Mouse (Mus musculus): ENCODE results near the gene Pld4. TPM values are rescaled to one million over a fixed set of nuclear protein-coding genes. Genes with fewer than 3 reads are reported as not detected.

The Pld4 gene
- polyA plus RNA-seq, 1 experiment from 2014 or later = 7.8 TPM

- H3K9me3 ChIP-seq (replicated peaks; ENCODE audit: low read length) = no peaks in the 10 kb centered on the region
- WGBS = 65% methylated on average over 10 of the region's 10 CpGs
- ATAC-seq (replicated peaks; ENCODE audit: low FRiP score, low read depth) (no peak), DNase-seq (ENCODE audit: low spot score) (no peak)
- H3K4me1 ChIP-seq (replicated peaks; ENCODE audit: insufficient read depth, low read length) = no peaks in the 10 kb centered on the region
- H3K9ac ChIP-seq (ENCODE audit: low read depth, low read length) = no peak overlapping the region
- H3K4me3 ChIP-seq (replicated peaks; ENCODE audit: low read depth, low read length) = no peak overlapping the region
- no peak overlapping the region for H3K4me2 ChIP-seq (ENCODE audit: low read length)
- no peak for TF ChIP-seq CTCF (IDR thresholded peaks at IDR 0.05; ENCODE audit: low read depth)
- H3K27me3 ChIP-seq (ENCODE audit: insufficient read depth, low read length) = no peaks in the 10 kb centered on the region
- peaks cover 54% of the 10 kb centered on the region for H3K36me3 ChIP-seq (ENCODE audit: insufficient read depth, low read length)
- no peak overlapping the region for H3K27ac ChIP-seq
Measured at GRCm38 (mm10) chr12:112736636-112736925, 23.9 kb upstream of the Pld4 start.

GRCm38 (mm10) chr12:112737081-112737480 is 23.4 kb upstream of the Pld4 start:
- ATAC-seq (replicated peaks; ENCODE audit: low FRiP score, low read depth) (no peak), DNase-seq (ENCODE audit: low spot score) (no peak)
- Histone ChIP-seq H3K27me3 (ENCODE audit: insufficient read depth, low read length) (no peaks in the 10 kb centered on the region), H3K4me2 (ENCODE audit: low read length) (no peak overlapping the region), H3K4me1 (replicated peaks; ENCODE audit: insufficient read depth, low read length) (no peaks in the 10 kb centered on the region), H3K9ac (ENCODE audit: low read depth, low read length) (no peak overlapping the region), H3K27ac (no peak overlapping the region), H3K4me3 (replicated peaks; ENCODE audit: low read depth, low read length) (no peak overlapping the region), H3K36me3 (ENCODE audit: insufficient read depth, low read length) (peaks cover 54% of the 10 kb centered on the region), H3K9me3 (replicated peaks; ENCODE audit: low read length) (no peaks in the 10 kb centered on the region)
- 87% methylated on average over 7 of the region's 7 CpGs for WGBS
- no peak for TF ChIP-seq CTCF (IDR thresholded peaks at IDR 0.05; ENCODE audit: low read depth)

GRCm38 (mm10) chr12:112737761-112738160 is 22.7 kb upstream of the Pld4 start:
- Histone ChIP-seq H3K4me2 (ENCODE audit: low read length) (no peak overlapping the region), H3K36me3 (ENCODE audit: insufficient read depth, low read length) (peaks cover 49% of the 10 kb centered on the region), H3K4me1 (replicated peaks; ENCODE audit: insufficient read depth, low read length) (no peaks in the 10 kb centered on the region), H3K27ac (no peak overlapping the region), H3K9me3 (replicated peaks; ENCODE audit: low read length) (no peaks in the 10 kb centered on the region), H3K4me3 (replicated peaks; ENCODE audit: low read depth, low read length) (no peak overlapping the region), H3K27me3 (ENCODE audit: insufficient read depth, low read length) (no peaks in the 10 kb centered on the region), H3K9ac (ENCODE audit: low read depth, low read length) (no peak overlapping the region)
- DNase-seq (ENCODE audit: low spot score) (no peak), ATAC-seq (replicated peaks; ENCODE audit: low FRiP score, low read depth) (no peak)
- WGBS = 89% methylated on average over 14 of the region's 14 CpGs
- no peak for TF ChIP-seq CTCF (IDR thresholded peaks at IDR 0.05; ENCODE audit: low read depth)

- Histone ChIP-seq H3K36me3 (ENCODE audit: insufficient read depth, low read length) (peaks cover 50% of the 10 kb centered on the region), H3K27ac (no peak overlapping the region), H3K4me3 (replicated peaks; ENCODE audit: low read depth, low read length) (no peak overlapping the region), H3K27me3 (ENCODE audit: insufficient read depth, low read length) (no peaks in the 10 kb centered on the region), H3K4me2 (ENCODE audit: low read length) (no peak overlapping the region), H3K9me3 (replicated peaks; ENCODE audit: low read length) (no peaks in the 10 kb centered on the region), H3K4me1 (replicated peaks; ENCODE audit: insufficient read depth, low read length) (no peaks in the 10 kb centered on the region), H3K9ac (ENCODE audit: low read depth, low read length) (no peak overlapping the region)
- no peak for ATAC-seq (replicated peaks; ENCODE audit: low FRiP score, low read depth)
- WGBS = 93% methylated on average over 31 of the region's 31 CpGs
- no peak for DNase-seq (ENCODE audit: low spot score)
- no peak for TF ChIP-seq CTCF (IDR thresholded peaks at IDR 0.05; ENCODE audit: low read depth)
Measured at GRCm38 (mm10) chr12:112738281-112739022, 22.0 kb upstream of the Pld4 start.

GRCm38 (mm10) chr12:112739023-112739568 is 21.4 kb upstream of the Pld4 start:
- no peak for ATAC-seq (replicated peaks; ENCODE audit: low FRiP score, low read depth)
- H3K9me3 ChIP-seq (replicated peaks; ENCODE audit: low read length) = no peaks in the 10 kb centered on the region
- WGBS = 93% methylated on average over 24 of the region's 24 CpGs
- no peak overlapping the region for H3K27ac ChIP-seq
- no peaks in the 10 kb centered on the region for H3K27me3 ChIP-seq (ENCODE audit: insufficient read depth, low read length)
- TF ChIP-seq CTCF (IDR thresholded peaks at IDR 0.05; ENCODE audit: low read depth) = no peak
- DNase-seq (ENCODE audit: low spot score) = no peak
- H3K4me2 ChIP-seq (ENCODE audit: low read length) = no peak overlapping the region
- no peak overlapping the region for H3K4me3 ChIP-seq (replicated peaks; ENCODE audit: low read depth, low read length)
- no peak overlapping the region for H3K9ac ChIP-seq (ENCODE audit: low read depth, low read length)
- no peaks in the 10 kb centered on the region for H3K4me1 ChIP-seq (replicated peaks; ENCODE audit: insufficient read depth, low read length)
- H3K36me3 ChIP-seq (ENCODE audit: insufficient read depth, low read length) = peaks cover 52% of the 10 kb centered on the region

GRCm38 (mm10) chr12:112742768-112743167 is 17.7 kb upstream of the Pld4 start:
- no peaks in the 10 kb centered on the region for H3K9me3 ChIP-seq (replicated peaks; ENCODE audit: low read length)
- WGBS = 55% methylated on average over 6 of the region's 6 CpGs
- no peak overlapping the region for H3K4me2 ChIP-seq (ENCODE audit: low read length)

More at GRCm38 (mm10) chr12:112742768-112743167, 17.7 kb upstream of the Pld4 start:
- no peaks in the 10 kb centered on the region for H3K27me3 ChIP-seq (ENCODE audit: insufficient read depth, low read length)
- no peaks in the 10 kb centered on the region for H3K4me1 ChIP-seq (replicated peaks; ENCODE audit: insufficient read depth, low read length)
- TF ChIP-seq CTCF (IDR thresholded peaks at IDR 0.05; ENCODE audit: low read depth) = no peak
- H3K27ac ChIP-seq = no peak overlapping the region
- H3K9ac ChIP-seq (ENCODE audit: low read depth, low read length) = no peak overlapping the region
- ATAC-seq (replicated peaks; ENCODE audit: low FRiP score, low read depth) (peak; percentile 6; the same call in 1 of the 2 replicates), DNase-seq (ENCODE audit: low spot score) (no peak)
- no peak overlapping the region for H3K4me3 ChIP-seq (replicated peaks; ENCODE audit: low read depth, low read length)
- H3K36me3 ChIP-seq (ENCODE audit: insufficient read depth, low read length) = peaks cover 38% of the 10 kb centered on the region

Measured in kidney, postnatal 0 days (tissue).